Mouse (Mus musculus) neutrophil, adult 5-6 weeks (primary cell): ENCODE data around the gene Krtap4-13. TPM values are rescaled to one million over a fixed set of nuclear protein-coding genes. Genes with fewer than 3 reads are reported as not detected.

Experiments used
- total RNA-seq: library from RNA; stranded (forward); fragments of 200-1000 nt; gene quantifications from 2 replicates; pipeline ENCODE4 v1.2.3, GENCODE M21; 2017

Gene Krtap4-13
- total RNA-seq, 1 experiment from 2014 or later = not detected

Other genes starting within 250 kb of the Krtap4-13 start
- not detected in 2 replicates for gene Krtap3-1, start 243.3 kb downstream of the Krtap4-13 start, total RNA-seq
- not detected in 2 replicates for gene Krtap1-5, start 228.9 kb downstream of the Krtap4-13 start, total RNA-seq
- gene Krtap1-4, start 226.2 kb downstream of the Krtap4-13 start, total RNA-seq = not detected in 2 replicates
- not detected in 2 replicates for gene Krtap1-3, start 218.6 kb downstream of the Krtap4-13 start, total RNA-seq
- gene Krtap9-3, start 211.8 kb downstream of the Krtap4-13 start, total RNA-seq = not detected in 2 replicates
- gene Gm11938, start 206.6 kb downstream of the Krtap4-13 start, total RNA-seq = not detected in 2 replicates
- not detected in 2 replicates for gene Gm11937, start 199.7 kb downstream of the Krtap4-13 start, total RNA-seq
- gene Krtap2-4, start 195.0 kb downstream of the Krtap4-13 start, total RNA-seq = not detected in 2 replicates
- not detected in 2 replicates for gene Gm11562, start 189.5 kb downstream of the Krtap4-13 start, total RNA-seq
- not detected in 2 replicates for gene Krtap4-1, start 181.7 kb downstream of the Krtap4-13 start, total RNA-seq
- not detected in 2 replicates for gene Krtap4-2, start 174.8 kb downstream of the Krtap4-13 start, total RNA-seq
- not detected in 2 replicates for gene Krtap4-7, start 165.8 kb downstream of the Krtap4-13 start, total RNA-seq
- not detected in 2 replicates for gene Gm11555, start 159.7 kb downstream of the Krtap4-13 start, total RNA-seq
- gene Gm11563, start 150.9 kb downstream of the Krtap4-13 start, total RNA-seq = not detected in 2 replicates
- not detected in 2 replicates for gene Krtap4-6, start 143.9 kb downstream of the Krtap4-13 start, total RNA-seq
- not detected in 2 replicates for gene Gm14190, start 119.2 kb downstream of the Krtap4-13 start, total RNA-seq
- gene Gm14180, start 75.6 kb downstream of the Krtap4-13 start, total RNA-seq = not detected in 2 replicates
- not detected in 2 replicates for gene Gm11595, start 37.0 kb downstream of the Krtap4-13 start, total RNA-seq
- not detected in 2 replicates for gene Krtap4-8, start 29.2 kb downstream of the Krtap4-13 start, total RNA-seq
- not detected in 2 replicates for gene Krtap4-9, start 24.7 kb downstream of the Krtap4-13 start, total RNA-seq
- gene Gm11596, start 16.4 kb downstream of the Krtap4-13 start, total RNA-seq = not detected in 2 replicates
- gene Gm11569, start 11.0 kb downstream of the Krtap4-13 start, total RNA-seq = not detected in 2 replicates
- gene Gm11554, start 5.4 kb downstream of the Krtap4-13 start, total RNA-seq = not detected in 2 replicates
- gene Gm11564, start 5.8 kb upstream of the Krtap4-13 start, total RNA-seq = not detected in 2 replicates
- not detected in 2 replicates for gene 2300003K06Rik, start 28.2 kb upstream of the Krtap4-13 start, total RNA-seq
- not detected in 2 replicates for gene Krtap4-16, start 41.7 kb upstream of the Krtap4-13 start, total RNA-seq
- gene Gm11568, start 48.0 kb upstream of the Krtap4-13 start, total RNA-seq = not detected in 2 replicates
- gene Gm11559, start 54.6 kb upstream of the Krtap4-13 start, total RNA-seq = not detected in 2 replicates
- not detected in 2 replicates for gene Krtap9-1, start 63.5 kb upstream of the Krtap4-13 start, total RNA-seq
- gene Gm11567, start 69.3 kb upstream of the Krtap4-13 start, total RNA-seq = not detected in 2 replicates
- gene Krtap31-1, start 98.0 kb upstream of the Krtap4-13 start, total RNA-seq = not detected in 2 replicates
- not detected in 2 replicates for gene Gm11565, start 104.9 kb upstream of the Krtap4-13 start, total RNA-seq
- not detected in 2 replicates for gene Krtap31-2, start 126.4 kb upstream of the Krtap4-13 start, total RNA-seq
- gene Krtap9-5, start 138.6 kb upstream of the Krtap4-13 start, total RNA-seq = not detected in 2 replicates
- not detected in 2 replicates for gene Krtap29-1, start 169.2 kb upstream of the Krtap4-13 start, total RNA-seq
- gene Krtap16-1, start 176.7 kb upstream of the Krtap4-13 start, total RNA-seq = not detected in 2 replicates
- gene Krtap17-1, start 184.1 kb upstream of the Krtap4-13 start, total RNA-seq = not detected in 2 replicates
- not detected in 2 replicates for gene Krt33a, start 206.3 kb upstream of the Krtap4-13 start, total RNA-seq
- gene Krt33b, start 220.0 kb upstream of the Krtap4-13 start, total RNA-seq = not detected in 2 replicates
- gene Krt34, start 231.7 kb upstream of the Krtap4-13 start, total RNA-seq = not detected in 2 replicates
- gene Krt31, start 240.7 kb upstream of the Krtap4-13 start, total RNA-seq = not detected in 2 replicates